Mouse (Mus musculus): Measurements from ENCODE around the gene Xlr5a.
A peak's percentile ranks its signal among the peaks of the same experiment; 100 is the strongest.
"Not testable (repeated sequence)": the region's sequence is repeated elsewhere in the genome, so short reads cannot be mapped to it uniquely, and the experiment has no call there.

Xlr5a gene

DNA sequence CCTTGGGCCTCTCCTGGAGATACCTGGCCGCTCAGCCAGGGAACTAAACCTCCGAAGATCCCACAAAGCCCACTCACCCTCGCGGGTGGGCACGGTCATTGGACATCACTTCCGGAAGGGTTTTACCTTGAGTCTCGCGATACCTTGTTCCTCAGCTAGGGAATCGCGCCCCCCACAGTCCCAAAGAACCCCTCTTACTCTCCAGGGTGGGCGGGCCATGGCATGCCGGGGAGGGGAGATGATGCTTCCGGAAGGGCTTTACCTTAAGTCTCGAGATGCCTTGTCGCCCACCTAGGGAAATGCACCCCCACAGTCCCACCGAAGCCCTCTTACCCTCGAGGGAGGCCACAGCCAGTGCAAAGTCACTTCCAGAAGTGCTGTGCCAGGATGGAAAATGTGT, at the start of gene Xlr5a, which contains the start of gene Xlr5c:
Gene Xlr5a, minus strand, starts transcription at position 101 of the 400 bp plus-strand sequence.
Gene Xlr5c, minus strand, starts transcription at position 101 of the 400 bp plus-strand sequence.
- not testable (repeated sequence) for DNase-seq (ENCODE audit: low spot score)

DNA sequence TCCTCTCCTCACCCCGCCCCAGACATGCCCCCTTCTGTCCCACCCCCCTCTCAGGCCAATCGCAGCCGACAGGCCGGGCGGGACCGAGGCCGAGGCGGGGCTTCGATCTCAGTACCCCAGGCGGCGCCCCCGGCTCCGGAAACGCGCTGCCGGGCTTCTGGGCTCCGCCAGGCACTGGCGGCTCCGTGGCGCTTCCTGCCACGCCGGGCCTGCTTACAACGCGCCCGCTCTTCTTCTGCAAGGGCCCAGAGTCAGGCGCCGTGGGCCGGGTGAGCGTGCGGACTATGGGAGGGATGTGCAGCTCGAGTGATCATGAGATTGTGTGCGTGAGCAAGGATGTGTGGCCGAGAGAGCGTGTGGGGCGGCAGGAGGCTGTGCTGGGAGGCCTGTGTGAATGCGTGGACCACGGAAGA, 49.7 kb upstream of the Xlr5a start, which contains the start of gene Zfp275:
Gene Zfp275, plus strand, starts transcription at position 139 of the 413 bp plus-strand sequence.
- peak; percentile 81 for DNase-seq (ENCODE audit: low spot score)

DNA sequence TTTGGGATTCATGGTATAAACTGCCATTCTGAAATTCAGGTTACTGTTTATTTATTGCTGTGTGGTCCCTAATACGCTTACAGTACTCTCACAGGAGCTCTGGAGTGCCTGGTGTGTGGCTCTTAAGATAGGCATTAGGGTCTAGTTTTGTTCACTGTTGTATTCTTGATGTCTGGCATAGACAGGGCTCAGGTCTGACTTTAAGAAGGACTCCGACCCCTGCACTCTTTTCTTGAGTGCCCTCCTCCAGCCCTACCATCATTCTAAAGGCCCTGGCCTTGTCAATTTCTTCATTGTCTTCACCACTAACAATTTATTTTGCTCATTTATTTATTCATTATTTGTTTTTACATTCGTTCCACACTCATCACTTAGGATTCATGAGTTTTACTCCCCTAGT, 49.3 kb upstream of the Xlr5a start:
- no peak for DNase-seq (ENCODE audit: low spot score)

DNA sequence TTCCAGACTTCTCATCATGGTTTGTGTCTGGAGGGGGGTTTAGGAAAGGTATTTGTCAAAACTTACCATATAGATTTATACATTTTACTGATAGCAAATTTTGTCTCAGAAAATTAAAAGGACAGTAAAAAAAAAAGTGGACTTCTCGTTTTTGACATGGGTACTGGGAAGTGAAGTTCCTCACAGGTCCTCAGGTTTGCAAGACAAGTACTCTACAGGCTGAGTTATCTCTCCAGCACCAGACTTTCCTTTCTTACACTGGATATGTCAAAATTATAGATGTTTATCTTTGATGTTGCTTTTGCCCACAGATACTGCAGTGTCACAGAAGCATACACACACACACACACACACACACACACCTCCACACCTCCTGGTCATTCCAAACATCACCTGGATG, 48.7 kb upstream of the Xlr5a start:
- no peak for DNase-seq (ENCODE audit: low spot score)

DNA sequence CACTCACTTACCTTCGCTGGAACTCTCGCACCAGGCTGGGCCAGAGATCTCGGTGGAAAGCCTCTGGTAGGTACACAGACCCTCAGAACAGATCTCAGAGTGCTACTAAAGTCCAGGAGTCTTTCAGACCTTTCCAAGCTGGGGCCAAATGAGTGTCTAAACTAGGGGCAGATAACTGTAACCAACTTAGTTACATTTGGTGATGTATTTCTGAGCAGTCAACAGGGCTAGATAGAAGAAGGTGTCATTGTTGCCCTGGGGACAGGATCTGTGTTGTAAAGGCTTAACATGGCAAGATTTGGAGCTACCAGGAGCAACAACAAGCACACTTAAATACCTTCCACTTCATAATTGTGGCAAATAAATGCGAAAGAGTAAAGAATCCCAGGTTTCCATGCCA, 44.0 kb upstream of the Xlr5a start, which contains the start of gene Gm45015:
Gene Gm45015, minus strand, starts transcription at position 101 of the 400 bp plus-strand sequence.
- DNase-seq (ENCODE audit: low spot score), result no peak

DNA sequence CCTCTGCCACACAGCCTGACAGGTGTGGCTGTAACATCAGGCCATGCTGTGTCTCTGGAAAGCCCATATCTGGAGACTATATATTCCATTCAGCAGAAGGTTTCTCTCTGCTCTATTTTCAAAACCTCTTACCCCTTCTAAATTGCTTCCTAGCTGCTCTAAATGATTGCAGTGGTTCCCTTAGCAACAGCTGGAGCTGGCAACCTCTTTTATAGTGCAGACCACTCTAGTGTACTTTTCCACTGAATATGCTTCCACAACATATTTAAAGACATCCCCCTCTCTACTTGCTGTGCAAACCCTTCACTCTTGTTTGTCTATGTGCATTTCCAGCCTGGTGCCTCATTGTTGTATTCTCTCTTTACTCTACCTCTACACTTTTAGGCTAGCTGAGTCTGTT, 40.8 kb upstream of the Xlr5a start:
- no peak for DNase-seq (ENCODE audit: low spot score)

DNA sequence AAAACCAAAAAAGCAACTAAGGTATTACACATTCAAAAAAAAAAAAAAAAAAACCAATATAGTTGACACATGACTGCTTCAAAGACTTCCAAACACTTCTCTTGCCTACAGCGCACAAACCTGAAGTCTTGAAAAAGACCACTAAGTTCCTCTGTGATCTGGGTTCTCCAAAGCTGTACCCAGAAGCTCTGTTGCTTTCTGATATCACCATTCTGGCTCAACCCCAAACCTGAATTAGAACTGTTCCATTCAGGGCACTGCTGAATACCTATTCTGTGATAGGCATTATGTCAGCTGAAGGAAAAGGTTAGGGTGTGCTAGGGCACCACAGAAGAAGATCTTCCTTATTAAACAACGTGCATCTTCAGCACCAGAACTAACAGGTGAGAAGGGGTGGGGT, 34.4 kb upstream of the Xlr5a start:
- no peak for DNase-seq (ENCODE audit: low spot score)

DNA sequence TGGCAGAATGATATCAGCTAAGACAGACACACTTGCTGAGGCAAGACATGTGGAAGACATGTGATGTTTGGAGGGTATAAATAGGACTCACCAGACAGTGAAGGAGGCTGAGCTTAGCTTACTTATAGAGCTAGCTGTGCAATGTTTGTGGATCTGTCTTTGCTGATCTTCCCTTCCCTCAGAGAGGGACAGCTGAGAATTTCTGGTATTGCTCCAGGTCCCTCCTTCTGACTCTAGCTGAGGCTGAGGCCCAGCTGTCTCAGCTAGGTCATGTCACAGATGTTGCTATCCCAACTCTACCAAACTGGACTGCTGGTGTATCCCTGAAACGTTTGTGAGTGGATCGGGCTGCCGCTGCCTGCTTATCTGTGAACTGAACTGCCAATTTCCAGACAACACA, 28.3 kb upstream of the Xlr5a start:
- no peak for DNase-seq (ENCODE audit: low spot score)

DNA sequence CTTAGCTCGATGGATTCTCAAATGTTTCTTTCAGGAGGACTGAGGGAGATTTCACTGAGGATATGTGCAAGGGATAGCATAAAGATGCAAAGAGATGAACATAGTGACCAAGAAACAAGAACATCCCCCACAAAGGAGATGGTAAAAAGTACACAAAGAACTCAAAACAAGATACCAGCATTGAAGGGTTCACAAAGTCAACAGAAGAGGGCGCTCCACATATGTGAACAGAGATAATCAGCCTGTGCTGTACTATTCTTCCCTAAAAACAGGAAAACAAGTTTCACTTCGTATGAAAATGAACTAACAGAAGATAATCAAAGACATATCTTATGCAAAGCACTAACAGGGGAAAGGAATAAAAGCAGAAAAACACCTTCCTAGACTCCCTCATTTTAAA, 19.7 kb upstream of the Xlr5a start:
- no peak for DNase-seq (ENCODE audit: low spot score)

DNA sequence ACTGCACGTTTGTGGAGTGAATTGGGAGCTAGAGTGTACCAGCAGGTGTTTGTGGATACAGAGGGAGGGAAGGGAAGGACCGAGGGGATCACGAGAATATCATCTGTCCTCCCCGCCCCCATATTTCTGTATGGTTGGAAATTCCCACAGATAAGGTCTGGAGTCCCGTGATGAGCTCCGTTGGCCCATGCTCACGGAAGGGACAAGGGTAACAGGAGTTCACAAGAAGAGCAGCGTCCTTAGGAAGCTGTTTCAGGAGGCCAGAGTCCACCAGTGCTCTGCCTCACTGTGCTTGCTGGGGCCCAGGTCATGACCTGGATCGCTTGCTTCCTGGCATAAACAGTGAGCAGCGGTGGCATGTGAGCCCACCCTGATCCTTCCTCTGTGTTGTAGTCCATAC, 3.0 kb upstream of the Xlr5a start:
- DNase-seq (ENCODE audit: low spot score), result not testable (repeated sequence)

DNA sequence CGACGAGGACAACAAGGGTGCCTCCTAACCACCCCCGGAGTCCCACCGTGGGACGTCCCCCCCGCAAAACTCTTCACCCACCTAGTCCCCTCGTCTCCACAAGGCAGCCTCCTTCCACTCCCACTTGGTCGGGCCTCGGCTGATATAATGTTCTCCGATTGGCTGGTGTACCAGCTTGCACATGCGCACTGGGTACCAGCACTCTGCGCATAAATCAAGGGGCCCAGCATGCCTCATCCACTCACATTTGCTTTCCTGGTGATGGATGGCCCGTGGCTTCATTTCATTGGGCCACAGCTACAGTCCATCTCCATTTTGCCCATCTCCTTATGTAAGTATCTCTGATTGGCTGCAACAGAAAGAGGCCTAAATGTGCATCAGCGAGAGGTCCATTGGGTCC, 27.5 kb downstream of the Xlr5a start, which contains the start of gene Xlr3c:
Gene Xlr3c, minus strand, starts transcription at position 121 of the 400 bp plus-strand sequence.
- DNase-seq (ENCODE audit: low spot score), result not testable (repeated sequence)

DNA sequence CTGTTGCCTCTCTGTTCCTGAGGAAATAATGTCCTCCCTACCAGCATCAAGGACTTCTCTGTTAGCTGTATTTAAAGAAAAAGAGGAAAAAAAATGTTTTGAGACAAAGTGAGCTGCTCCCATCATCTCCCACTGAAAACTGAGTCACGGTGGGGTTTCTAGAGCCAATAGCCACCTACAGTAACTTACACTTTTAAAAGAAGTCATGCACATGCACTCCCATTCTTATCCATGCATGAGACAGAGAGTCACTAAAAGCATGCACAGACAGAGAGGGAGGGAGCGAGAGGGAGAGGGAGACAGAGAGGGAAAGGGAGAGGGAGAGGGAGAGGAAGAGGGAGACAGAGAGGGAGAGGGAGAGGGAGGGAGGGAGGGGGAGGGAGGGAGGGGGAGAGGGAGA, 30.3 kb downstream of the Xlr5a start:
- DNase-seq (ENCODE audit: low spot score), result not testable (repeated sequence)

DNA sequence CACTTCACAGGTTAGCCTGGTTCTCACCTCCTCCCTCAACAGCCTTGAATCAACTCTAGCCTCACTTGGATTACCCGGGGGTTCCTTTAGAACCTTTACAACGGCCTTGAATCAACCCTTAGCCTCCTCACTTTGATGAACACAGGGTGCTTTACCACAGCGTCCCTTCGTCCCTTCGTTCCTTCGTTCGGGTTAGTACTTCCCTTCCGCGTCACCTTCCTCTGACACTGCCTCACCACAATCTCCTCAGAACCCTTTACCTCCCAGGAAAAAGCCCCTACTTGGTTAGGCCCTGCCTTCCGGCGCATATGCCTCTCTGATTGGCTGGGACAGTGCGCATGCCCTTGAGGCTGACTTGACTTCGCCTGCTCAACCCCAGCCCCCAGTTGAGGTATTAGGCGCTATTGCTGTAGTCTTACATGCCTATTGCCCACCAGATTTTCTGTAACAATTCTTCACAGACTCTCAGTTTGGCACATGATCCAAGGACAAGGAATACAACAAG, 49.9 kb downstream of the Xlr5a start, which contains the start of gene Xlr4c:
Gene Xlr4c, minus strand, starts transcription at position 310 of the 505 bp plus-strand sequence.
- DNase-seq (ENCODE audit: low spot score), result not testable (repeated sequence)

DNA sequence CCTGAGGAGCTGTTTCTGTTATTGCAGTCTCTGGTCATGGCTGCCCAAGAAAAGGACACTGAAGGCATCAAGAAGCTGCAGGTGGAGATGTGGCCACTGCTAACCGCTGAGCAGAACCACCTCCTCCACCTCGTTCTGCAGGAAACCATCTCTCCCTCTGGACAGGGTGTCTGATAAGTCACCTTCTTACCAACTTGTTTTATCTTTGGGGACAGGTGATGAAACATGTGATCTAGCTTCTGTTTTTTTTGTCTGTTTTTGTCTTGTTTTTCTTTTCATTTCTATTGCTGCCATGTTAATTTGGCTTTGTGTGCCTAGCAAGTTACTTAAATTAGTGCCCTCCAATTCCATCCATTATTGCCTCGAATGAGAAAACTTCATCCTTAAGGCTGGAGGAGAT, 63.5 kb downstream of the Xlr5a start:
- no peak for DNase-seq (ENCODE audit: low spot score)

DNA sequence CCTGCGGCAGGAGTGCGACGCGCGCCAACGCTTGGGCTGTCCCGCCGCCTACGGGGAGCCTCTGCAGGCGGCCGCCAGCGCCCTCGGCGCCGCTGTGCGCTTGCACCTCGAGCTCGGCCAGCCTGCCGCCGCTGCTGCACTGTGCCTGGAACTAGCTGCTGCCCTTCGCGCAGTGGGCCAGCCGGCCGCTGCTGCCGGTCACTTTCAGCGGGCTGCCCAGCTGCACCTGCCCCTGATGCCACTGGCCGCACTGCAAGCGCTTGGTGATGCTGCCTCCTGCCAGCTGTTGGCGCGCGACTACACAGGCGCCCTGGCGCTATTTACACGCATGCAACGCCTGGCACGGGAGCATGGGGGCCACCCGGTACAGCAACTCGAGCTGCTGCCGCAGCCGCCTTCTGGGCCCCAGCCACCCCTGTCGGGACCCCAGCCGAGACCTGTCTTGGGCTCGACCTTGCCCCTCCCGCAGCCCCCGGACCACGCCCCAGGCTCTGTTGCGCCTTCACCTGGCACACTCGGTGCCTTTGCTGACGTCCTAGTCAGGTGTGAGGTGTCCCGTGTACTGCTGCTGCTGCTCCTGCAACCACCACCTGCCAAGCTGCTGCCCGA, 64.1 kb downstream of the Xlr5a start:
- peak; percentile 47 for DNase-seq (ENCODE audit: low spot score)

DNA sequence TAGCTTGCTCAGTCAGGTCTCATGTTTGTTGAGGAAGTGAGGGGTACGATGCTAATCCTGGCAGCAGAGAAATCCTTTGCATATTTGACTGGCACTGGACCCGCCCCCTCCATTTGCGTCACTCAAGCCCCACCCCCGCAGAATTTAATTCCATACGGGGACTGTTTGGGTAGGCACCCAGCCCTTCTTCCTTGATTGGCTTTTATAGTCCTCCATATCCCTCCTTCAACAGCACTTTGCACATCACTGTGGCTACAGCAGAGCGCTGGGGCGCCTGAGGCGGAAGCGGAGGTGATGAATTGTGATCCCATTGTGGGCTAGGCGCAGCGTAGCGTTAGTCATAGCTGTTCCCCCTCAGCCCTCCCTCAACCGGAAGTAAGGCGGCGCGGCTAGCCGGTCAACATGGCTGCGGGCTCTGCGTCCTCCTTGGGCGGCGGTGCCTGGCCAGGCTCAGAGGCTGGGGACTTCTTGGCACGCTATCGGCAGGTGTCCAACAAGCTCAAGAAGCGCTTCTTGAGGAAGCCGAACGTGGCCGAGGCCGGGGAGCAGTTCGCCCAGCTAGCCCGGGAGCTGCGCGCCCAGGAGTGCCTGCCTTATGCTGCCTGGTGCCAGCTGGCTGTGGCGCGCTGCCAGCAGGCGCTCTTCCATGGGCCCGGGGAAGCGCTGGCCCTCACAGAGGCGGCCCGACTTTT, 64.7 kb downstream of the Xlr5a start, which contains the start of gene F8a:
Gene F8a, plus strand, starts transcription at position 378 of the 692 bp plus-strand sequence.
- peak; percentile 76 for DNase-seq (ENCODE audit: low spot score)

DNA sequence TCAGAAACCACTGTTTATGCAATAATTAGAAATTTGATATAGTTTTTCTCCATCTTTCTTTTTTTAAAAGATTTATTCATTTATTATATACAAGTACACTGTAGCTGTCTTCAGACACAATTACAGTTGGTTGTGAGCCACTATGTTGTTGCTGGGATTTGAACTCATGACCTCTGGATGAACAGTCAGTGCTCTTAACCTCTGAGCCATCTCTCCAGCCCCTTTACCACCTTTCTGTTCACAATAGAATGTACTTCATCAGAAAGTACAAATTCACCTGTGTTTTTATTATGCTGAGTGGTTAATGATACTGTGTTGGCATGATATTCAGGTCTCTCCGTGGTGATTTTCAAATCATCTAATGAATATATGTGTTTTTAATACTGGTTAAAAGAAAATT, 67.4 kb downstream of the Xlr5a start:
- no peak for DNase-seq (ENCODE audit: low spot score)

DNA sequence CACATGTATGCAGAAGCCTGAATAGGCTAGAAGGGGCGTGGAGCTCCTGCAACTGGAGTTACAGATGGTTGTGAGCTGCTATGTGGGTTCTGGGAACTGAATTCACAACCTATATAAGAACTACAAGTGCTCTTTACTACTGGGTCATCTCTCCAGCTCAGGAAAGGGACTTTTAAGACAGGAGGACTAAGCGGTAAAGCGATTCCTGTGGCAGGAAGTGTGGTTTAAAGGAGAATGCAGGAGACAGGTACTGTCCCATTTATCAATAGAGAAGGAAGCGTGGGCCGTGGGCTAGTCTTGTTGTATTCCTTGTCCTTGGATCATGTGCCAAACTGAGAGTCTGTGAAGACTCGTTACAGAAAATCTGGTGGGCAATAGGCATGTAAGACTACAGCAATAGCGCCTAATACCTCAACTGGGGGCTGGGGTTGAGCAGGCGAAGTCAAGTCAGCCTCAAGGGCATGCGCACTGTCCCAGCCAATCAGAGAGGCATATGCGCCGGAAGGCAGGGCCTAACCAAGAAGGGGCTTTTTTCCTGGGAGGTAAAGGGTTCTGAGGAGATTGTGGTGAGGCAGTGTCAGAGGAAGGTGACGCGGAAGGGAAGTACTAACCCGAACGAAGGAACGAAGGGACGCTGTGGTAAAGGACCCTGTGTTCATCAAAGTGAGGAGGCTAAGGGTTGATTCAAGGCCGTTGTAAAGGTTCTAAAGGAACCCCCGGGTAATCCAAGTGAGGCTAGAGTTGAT, 78.8 kb downstream of the Xlr5a start, which contains the start of gene Xlr4b:
Gene Xlr4b, plus strand, starts transcription at position 515 of the 746 bp plus-strand sequence.
- not testable (repeated sequence) for DNase-seq (ENCODE audit: low spot score)

DNA sequence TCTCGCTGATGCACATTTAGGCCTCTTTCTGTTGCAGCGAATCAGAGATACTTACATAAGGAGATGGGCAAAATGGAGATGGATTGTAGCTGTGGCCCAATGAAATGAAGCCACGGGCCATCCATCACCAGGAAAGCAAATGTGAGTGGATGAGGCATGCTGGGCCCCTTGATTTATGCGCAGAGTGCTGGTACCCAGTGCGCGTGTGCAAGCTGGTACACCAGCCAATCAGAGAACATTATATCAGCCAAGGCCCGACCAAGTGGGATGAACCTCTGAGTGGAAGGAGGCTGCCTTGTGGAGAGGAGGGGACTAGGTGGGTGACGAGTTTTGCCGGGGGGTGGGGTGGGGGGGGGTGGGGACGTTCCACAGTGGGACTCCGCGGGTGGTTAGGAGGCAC, 100.8 kb downstream of the Xlr5a start, which contains the start of gene Xlr3b:
Gene Xlr3b, plus strand, starts transcription at position 274 of the 400 bp plus-strand sequence.
- DNase-seq (ENCODE audit: low spot score), result not testable (repeated sequence)

DNA sequence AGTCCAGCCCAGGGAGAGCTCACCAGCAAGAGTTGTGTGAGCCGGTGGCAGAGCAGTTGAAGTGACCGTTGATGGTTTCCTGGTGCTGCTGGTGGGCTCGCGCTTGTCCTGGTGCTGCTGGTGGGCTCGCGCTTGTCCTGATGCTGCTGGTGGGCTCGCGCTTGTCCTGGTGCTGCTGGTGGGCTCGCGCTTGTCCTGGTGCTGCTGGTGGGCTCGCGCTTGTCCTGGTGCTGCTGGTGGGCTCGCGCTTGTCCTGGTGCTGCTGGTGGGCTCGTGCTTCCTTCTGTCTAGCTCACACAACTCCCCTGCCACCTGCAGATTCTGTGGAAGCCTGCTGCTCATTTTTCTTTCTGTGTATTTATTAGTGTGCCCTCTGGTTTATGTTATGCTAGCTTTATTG, 115.9 kb downstream of the Xlr5a start, which contains the start of gene Spin2d:
Gene Spin2d, minus strand, starts transcription at position 101 of the 400 bp plus-strand sequence.
- DNase-seq (ENCODE audit: low spot score), result not testable (repeated sequence)

DNA sequence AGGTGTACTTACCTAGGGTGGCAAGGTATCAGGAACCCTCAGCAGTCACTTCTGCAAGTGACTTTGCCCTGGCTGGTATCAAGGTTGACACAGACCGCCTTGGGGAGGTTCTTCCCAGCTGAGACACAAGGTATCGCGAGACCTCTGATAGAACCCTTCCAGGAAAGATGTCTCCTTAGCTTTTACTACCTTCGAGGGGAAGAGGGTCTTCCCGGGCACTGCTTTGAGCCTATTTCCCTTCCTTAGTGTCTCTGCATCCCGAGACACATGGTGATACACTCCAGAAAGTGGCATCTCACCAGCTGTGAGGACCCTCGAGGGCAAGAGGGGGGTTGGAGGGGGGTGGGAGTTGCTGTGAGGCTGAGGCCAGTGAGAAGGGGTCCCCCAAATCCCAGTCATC, 143.4 kb downstream of the Xlr5a start, which contains the start of gene DXBay18:
Gene DXBay18, minus strand, starts transcription at position 101 of the 400 bp plus-strand sequence.
- DNase-seq (ENCODE audit: low spot score), result not testable (repeated sequence)

DNA sequence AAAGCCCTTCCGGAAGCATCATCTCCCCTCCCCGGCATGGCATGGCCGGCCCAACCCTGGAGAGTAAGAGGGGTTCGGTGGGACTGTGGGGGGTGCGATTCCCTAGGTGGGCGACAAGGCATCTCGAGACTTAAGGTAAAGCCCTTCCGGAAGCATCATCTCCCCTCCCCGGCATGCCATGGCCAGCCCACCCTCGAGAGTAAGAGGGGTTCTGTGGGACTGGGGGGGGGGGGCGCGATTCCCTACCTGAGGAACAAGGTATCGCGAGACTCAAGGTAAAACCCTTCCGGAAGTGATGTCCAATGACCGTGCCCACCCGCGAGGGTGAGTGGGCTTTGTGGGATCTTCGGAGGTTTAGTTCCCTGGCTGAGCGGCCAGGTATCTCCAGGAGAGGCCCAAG, 144.3 kb downstream of the Xlr5a start, which contains the start of gene Xlr5b:
Gene Xlr5b, plus strand, starts transcription at position 301 of the 400 bp plus-strand sequence.
- DNase-seq (ENCODE audit: low spot score), result not testable (repeated sequence)

Data from ovary, postnatal 36 days (tissue).